Mouse (Mus musculus) E14TG2a.4 (cell line): Measurements from ENCODE around the gene Paqr3.

Experiments used
- CTCF ChIP-seq: conservative IDR thresholded peaks from 2 replicates; pipeline ENCODE4 v1.5.1; 2014; ENCODE audit warnings: low read length
- POU5F1 ChIP-seq: IDR thresholded peaks from 2 replicates; pipeline ENCODE4 v1.6.1; 2014; ENCODE audit warnings: low read length, borderline replicate concordance

DNA sequence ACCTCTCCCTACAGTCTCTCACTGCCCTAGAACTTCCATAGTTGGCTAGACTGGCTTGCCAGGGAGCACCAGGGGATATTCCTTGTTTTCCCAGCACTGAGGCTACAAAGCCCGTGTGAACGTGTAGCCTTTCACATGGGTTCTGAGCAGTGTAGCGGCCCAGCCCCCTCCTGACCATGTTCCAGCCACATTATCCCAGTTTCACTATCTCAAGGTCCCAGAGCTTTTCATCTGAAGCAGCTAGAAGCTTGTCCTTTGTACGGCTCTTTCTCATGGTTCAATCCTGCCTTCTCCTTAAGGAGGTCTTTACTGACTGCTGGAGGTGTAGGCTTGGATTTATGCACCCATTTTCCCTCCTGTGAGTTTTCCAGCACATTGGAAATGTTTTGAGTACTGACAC lies 26.9 kb downstream of the Paqr3 start:
- no peak for TF ChIP-seq CTCF
- no peak for TF ChIP-seq POU5F1
